Mouse (Mus musculus) lung, embryonic 16.5 days (tissue): Measurements from ENCODE around the gene Mup4. TPM values are rescaled to one million over a fixed set of nuclear protein-coding genes. Genes with fewer than 3 reads are reported as not detected.
"Not testable (repeated sequence)": the region's sequence is repeated elsewhere in the genome, so short reads cannot be mapped to it uniquely, and the experiment has no call there.

Source experiments
- ATAC-seq: fragments of 200-750 bp; cut with Nextera tagmentation; 2 replicates; pipeline ENCODE4 v1.8.0; 2017; ENCODE audit warnings: low read depth, mild to moderate bottlenecking, moderate library complexity
- H3K27ac ChIP-seq: fragments of 300-500 bp; sonication (generic); 2 replicates; pipeline ENCODE4 v1.5.1; 2014; ENCODE audit warnings: mild to moderate bottlenecking, control low read depth, low read length
- H3K27me3 ChIP-seq: fragments of 300-500 bp; sonication (generic); 2 replicates; pipeline ENCODE4 v1.6.1; 2014; ENCODE audit warnings: low read depth, low read length, mixed read lengths; ENCODE audit not compliant: control insufficient read depth, insufficient read depth
- H3K36me3 ChIP-seq: fragments of 300-500 bp; sonication (generic); 2 replicates; pipeline ENCODE4 v1.6.1; 2014; ENCODE audit warnings: low read length; ENCODE audit not compliant: control insufficient read depth, insufficient read depth
- H3K4me1 ChIP-seq: fragments of 300-500 bp; sonication (generic); replicated peaks from 2 replicates; pipeline ENCODE4 v1.6.1; 2014; ENCODE audit warnings: low read length, mixed read lengths; ENCODE audit not compliant: control insufficient read depth, insufficient read depth
- H3K4me2 ChIP-seq: fragments of 300-500 bp; sonication (generic); 2 replicates; pipeline ENCODE4 v1.6.1; 2014; ENCODE audit warnings: low read depth, low read length, control low read depth
- H3K4me3 ChIP-seq: fragments of 300-500 bp; sonication (generic); 2 replicates; pipeline ENCODE4 v1.5.1; 2014; ENCODE audit warnings: mild to moderate bottlenecking, low read length, control low read depth
- H3K9ac ChIP-seq: fragments of 300-500 bp; sonication (generic); 2 replicates; pipeline ENCODE4 v1.6.1; 2014; ENCODE audit warnings: low read length, control low read depth
- H3K9me3 ChIP-seq: fragments of 300-500 bp; sonication (generic); 2 replicates; pipeline ENCODE4 v1.6.1; 2016; ENCODE audit warnings: low read length; ENCODE audit not compliant: control insufficient read depth
- WGBS: fragments of 180-500 bp; shearing (Covaris S2); extraction: QIAGEN DNeasy Blood & Tissue Kit; methylation state at CpG from one replicate; pipeline ENCODE4 v1.1.7; 2014; 5-methylcytosine and 5-hydroxymethylcytosine counted together
- polyA plus RNA-seq: library from polyadenylated mRNA; unstranded; fragments of >200 nt; fragmentation: Nextera tagmentation; extraction: Ambion mirVana; gene quantifications from 2 replicates; pipeline ENCODE4 v1.2.1, GENCODE M21; 2015

The Mup4 gene
- polyA plus RNA-seq = not detected in 2 replicates

DNA sequence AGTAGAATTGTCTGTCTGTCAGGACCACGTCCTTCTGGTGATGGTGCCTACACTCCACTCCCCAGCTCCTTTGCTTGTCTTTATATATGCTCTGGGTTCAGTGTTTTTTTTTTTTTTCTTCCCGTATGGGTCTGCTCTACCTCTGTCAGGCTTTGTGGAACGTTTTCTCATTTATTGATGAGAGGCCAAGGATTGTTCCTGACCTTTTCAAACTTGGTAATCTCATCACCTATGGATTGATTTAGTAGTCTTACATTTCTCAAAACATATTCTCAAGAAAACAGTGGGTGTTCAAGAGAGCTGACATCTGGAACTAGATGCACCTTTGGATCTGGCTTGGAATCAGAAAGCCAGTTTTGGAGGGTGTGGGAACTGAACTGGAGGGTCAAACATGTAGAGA, at the start of gene Mup4:
TSS of gene Mup4 (minus strand) at position 101 of the 400 bp plus-strand sequence.
- Histone ChIP-seq H3K36me3 (no peaks in the 10 kb centered on the region), H3K9me3 (no peaks in the 10 kb centered on the region), H3K4me1 (no peaks in the 10 kb centered on the region), H3K4me2 (no peak within 1 kb of the TSS), H3K4me3 (no peak within 1 kb of the TSS), H3K9ac (no peak within 1 kb of the TSS), H3K27me3 (no peaks in the 10 kb centered on the region), H3K27ac (no peak within 1 kb of the TSS)
- WGBS = 71% methylated on average over 3 of the region's 3 CpGs
- no peak for ATAC-seq

DNA sequence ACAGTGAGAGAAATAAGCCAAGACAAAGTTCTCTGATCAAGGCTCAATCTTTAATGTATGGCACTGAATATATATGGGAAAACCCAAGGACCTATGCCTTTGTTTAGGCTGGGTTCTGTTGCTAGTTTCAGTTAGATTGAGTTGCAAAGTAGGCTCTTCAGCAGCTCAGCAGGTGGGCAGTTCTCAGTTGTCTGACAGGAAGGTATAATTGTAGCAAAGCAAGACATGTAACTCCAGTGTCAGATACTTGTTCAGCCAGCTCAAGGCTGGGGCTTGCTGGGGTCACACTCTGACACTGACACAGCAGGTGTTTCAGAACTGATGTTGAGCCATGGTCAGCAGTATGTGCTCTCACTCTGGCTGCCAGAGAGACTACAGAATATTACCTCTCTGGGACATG, 37.4 kb upstream of the Mup4 start:
- not testable (repeated sequence) for ATAC-seq, H3K27me3 ChIP-seq, H3K9me3 ChIP-seq, H3K4me2 ChIP-seq, H3K4me1 ChIP-seq, H3K36me3 ChIP-seq, H3K9ac ChIP-seq, H3K27ac ChIP-seq, H3K4me3 ChIP-seq

DNA sequence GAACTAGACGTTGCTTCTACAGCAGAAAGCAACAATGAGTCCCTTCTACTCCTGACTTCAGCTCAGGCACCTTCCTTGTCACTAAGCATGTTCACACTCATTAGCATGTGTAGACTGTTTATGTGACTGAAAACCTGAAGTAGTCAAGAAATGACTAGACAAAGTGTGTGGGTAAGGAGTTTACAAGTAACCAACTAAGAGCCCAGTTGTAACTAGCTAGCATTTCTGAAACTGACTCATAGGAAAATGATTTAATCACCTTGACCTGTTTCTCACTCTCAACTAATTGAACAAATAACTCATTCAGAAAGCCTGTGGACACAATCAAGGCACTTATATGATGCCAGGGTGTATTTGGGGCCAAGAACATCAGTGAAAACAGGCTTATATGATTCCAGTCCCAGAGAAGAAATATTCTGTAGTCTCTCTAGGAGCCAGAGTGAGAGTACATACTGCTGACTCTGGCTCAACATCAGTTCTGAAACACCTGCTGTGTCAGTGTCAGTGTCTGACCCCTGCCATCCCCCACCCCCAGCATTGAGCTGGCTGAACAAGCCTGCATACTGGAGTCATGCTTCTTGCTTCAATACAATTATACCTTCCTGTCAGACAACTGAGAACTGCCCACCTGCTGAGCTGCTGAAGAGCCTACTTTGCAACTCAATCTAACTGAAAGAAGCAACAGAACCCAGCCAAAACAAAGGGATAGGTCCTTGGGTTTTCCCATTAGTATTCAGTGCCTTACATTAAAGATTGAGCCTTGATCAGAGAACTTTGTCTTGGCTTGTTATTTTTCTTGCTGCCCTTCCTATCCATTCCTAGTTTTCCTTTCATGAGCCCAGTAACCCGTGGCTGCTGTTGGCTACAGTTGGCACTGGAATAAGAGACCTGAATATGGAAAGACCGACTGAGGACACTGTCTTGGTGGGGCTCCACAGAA, 3.2 kb upstream of the Mup4 start, which contains the start of gene Mup6:
TSS of gene Mup6 (plus strand) at position 890 of the 940 bp plus-strand sequence.
- no peak within 1 kb of the TSS for H3K27ac ChIP-seq
- no peaks in the 10 kb centered on the region for H3K4me1 ChIP-seq
- 50% methylated on average over 3 of the region's 3 CpGs for WGBS

DNA sequence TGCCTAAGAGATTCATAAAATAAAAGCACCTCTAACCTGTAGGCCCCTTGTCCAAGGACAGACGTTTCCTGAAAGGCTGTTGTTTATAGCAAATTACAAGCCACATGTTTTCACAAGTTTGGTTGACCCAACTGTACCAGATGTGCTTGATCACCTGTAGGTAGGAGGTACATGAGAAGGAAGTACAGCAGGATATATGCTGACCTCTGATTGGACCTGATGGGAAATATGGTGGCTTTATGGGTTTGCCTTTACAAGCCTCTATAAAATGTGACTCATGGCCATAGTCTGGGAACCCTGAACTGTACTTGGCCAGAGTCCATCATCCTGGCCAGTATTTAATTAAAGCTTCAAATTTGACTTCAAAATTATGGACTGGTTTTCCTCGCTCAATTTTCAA, 23.0 kb downstream of the Mup4 start:
- Histone ChIP-seq H3K4me3 (no peak overlapping the region), H3K9me3 (no peaks in the 10 kb centered on the region), H3K27me3 (no peaks in the 10 kb centered on the region), H3K36me3 (no peaks in the 10 kb centered on the region), H3K27ac (no peak overlapping the region), H3K4me1 (no peaks in the 10 kb centered on the region), H3K9ac (no peak overlapping the region), H3K4me2 (no peak overlapping the region)
- 58% methylated on average over 2 of the region's 2 CpGs for WGBS
- no peak for ATAC-seq

More for the DNA sequence above, 3.2 kb upstream of the Mup4 start, which contains the start of gene Mup6:
- H3K9ac ChIP-seq = no peak within 1 kb of the TSS
- H3K4me3 ChIP-seq = no peak within 1 kb of the TSS
- ATAC-seq = no peak
- H3K9me3 ChIP-seq = no peaks in the 10 kb centered on the region
- H3K4me2 ChIP-seq = no peak within 1 kb of the TSS
- H3K27me3 ChIP-seq = no peaks in the 10 kb centered on the region
- H3K36me3 ChIP-seq = no peaks in the 10 kb centered on the region

DNA sequence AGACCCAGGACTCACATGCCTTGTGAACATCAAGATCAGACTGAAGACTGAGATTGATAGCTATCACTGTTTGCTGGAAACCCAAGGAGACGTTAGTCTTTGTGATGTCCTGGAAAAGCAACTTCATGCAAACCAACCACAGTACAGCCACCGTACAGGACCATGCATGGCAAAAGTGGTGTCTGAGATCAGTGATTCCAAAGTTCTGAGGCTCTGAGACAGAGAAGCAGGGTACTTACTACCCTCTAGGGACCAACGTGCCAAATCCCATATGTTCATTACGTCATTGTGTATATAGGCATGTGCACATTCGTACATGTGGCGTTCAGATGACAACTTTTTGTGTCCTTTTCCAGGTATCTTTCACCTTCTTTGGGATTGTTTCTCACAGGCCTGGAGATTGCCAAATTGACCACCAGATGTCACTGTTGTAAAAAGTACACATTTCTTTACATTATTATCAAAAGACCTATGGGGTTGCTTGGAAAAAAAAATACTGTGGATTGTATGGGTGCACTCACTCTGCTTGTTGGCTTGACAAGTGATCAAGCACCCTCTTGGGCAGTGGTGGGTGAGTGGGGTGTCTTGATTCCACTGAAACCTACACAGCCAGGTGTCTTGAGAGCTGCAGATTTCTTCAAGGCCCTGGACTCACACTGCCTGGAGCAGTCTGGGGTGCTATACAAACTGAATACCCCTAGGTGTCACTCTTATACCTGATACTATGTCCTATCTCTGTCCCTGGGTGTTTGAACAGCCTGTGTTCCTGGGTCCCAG, 27.8 kb downstream of the Mup4 start:
- no peak overlapping the region for H3K9ac ChIP-seq
- H3K27me3 ChIP-seq = no peaks in the 10 kb centered on the region
- 44% methylated on average over 6 of the region's 6 CpGs for WGBS
- H3K4me1 ChIP-seq = no peaks in the 10 kb centered on the region
- H3K4me2 ChIP-seq = no peak overlapping the region
- no peaks in the 10 kb centered on the region for H3K36me3 ChIP-seq
- peak; percentile 68; the same call in 1 of the 2 replicates for ATAC-seq
- no peaks in the 10 kb centered on the region for H3K9me3 ChIP-seq
- no peak overlapping the region for H3K4me3 ChIP-seq
- H3K27ac ChIP-seq = no peak overlapping the region

DNA sequence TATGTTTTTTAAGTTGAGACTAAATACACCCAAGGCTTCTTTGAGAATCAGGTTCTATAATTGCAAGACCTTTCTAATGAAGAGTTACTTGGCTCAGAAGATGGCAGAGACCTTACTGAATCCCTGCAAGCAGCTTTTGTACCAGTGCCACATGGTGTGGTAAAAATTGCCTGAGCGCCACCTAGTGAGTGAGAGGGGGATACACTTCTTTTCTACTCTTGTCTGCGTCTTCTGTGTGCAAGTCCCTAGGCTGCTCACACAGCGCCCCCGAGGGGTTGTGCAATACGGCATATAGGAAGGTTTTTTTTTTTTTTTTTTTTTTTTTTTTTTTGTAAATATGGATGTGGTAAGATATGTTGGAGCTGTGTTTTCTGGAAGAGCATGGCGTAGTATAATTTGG, 32.2 kb downstream of the Mup4 start:
- 16% methylated on average over 6 of the region's 6 CpGs for WGBS

DNA sequence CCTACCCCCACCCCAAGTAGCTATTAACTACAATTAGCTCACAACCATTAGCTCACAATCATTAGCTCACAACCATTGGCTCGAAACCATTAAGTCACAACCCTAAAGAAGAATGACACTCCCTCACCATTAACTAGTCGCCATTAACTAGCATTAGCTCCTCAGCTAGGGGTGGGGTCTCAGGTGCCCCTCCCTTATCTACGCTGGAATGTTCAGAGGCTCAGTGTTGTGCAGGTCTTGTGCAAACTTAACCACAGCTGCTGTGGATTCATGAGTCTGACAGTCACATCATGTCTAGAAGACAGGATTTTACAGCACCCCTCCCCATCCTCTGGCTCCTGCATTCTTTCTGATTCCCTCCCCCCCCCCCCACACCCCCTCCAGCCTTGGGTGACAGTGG, 32.8 kb downstream of the Mup4 start:
- no peaks in the 10 kb centered on the region for H3K9me3 ChIP-seq
- no peak overlapping the region for H3K9ac ChIP-seq
- H3K4me1 ChIP-seq = peaks cover 4% of the 10 kb centered on the region; the same call in 1 of the 2 replicates
- WGBS = 76% methylated on average over 3 of the region's 3 CpGs
- no peaks in the 10 kb centered on the region for H3K27me3 ChIP-seq
- no peak overlapping the region for H3K4me3 ChIP-seq
- H3K4me2 ChIP-seq = no peak overlapping the region
- ATAC-seq = no peak
- H3K36me3 ChIP-seq = no peaks in the 10 kb centered on the region
- H3K27ac ChIP-seq = no peak overlapping the region

More for the DNA sequence above, 32.2 kb downstream of the Mup4 start:
- Histone ChIP-seq H3K9me3 (no peaks in the 10 kb centered on the region), H3K4me3 (no peak overlapping the region), H3K4me1 (peaks cover 4% of the 10 kb centered on the region; the same call in 1 of the 2 replicates), H3K27ac (no peak overlapping the region), H3K27me3 (no peaks in the 10 kb centered on the region), H3K36me3 (no peaks in the 10 kb centered on the region), H3K9ac (no peak overlapping the region), H3K4me2 (no peak overlapping the region)
- ATAC-seq = peak; percentile 72

DNA sequence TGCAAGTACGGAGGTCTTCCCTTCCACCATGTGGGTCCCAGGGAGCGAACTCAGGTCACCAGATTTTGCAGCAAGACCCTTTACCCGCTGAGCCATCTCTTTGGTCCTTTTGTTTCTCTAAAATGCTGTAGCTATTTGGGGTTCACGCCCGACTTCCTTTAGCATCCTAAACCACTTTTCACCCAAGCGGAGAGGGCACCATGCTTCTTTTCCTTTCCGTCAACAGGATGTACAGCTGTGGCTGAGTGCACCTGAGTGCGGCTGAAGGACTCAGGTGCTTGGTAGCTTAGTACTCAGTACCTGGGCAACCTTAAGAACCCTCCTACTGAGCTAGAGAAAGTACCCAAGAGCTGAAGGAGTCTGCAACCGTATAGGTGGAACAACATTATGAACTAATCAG, 35.4 kb downstream of the Mup4 start:
- no peak for ATAC-seq
- 77% methylated on average over 9 of the region's 9 CpGs for WGBS
- peaks cover 4% of the 10 kb centered on the region; the same call in 1 of the 2 replicates for H3K4me1 ChIP-seq
- no peak overlapping the region for H3K27ac ChIP-seq
- no peak overlapping the region for H3K4me3 ChIP-seq
- H3K9ac ChIP-seq = no peak overlapping the region
- H3K4me2 ChIP-seq = no peak overlapping the region
- H3K9me3 ChIP-seq = no peaks in the 10 kb centered on the region
- H3K36me3 ChIP-seq = no peaks in the 10 kb centered on the region
- H3K27me3 ChIP-seq = no peaks in the 10 kb centered on the region

DNA sequence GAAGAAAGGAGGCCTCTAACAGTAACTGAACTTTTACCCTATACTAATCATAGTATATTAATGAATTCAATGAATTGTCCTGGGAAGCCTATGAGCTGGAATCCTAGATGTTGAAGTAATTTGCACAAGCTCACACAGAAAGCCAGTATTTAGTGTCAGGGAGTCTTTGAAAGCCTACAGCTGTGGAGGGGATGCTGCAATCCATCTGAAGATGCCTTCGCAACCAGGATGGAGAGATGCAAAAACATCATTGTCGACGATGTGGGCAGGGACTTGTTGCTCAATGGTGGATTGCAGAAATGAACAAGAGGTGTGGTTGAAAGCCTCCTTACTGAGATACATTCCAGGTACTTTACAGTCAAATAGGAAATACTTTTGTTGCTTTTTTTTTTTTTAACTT, 42.5 kb downstream of the Mup4 start:
- ATAC-seq = no peak
- Histone ChIP-seq H3K4me3 (no peak overlapping the region), H3K27ac (no peak overlapping the region), H3K9me3 (no peaks in the 10 kb centered on the region), H3K9ac (no peak overlapping the region), H3K4me2 (no peak overlapping the region), H3K4me1 (no peaks in the 10 kb centered on the region), H3K27me3 (no peaks in the 10 kb centered on the region), H3K36me3 (no peaks in the 10 kb centered on the region)
- WGBS = 84% methylated on average over 3 of the region's 3 CpGs
